Mouse (Mus musculus) cortical plate, adult 2 months (tissue): ENCODE measurements around the gene Fam120b.

ENCODE experiments used
- CTCF ChIP-seq: fragments of 200-500 bp; IDR thresholded peaks from 2 replicates; pipeline ENCODE4 v1.5.1; 2011; ENCODE audit warnings: mild to moderate bottlenecking, control low read depth, low read length; ENCODE audit not compliant: insufficient read depth; ENCODE audit errors: extremely low read depth
- POLR2A ChIP-seq: fragments of 200-500 bp; IDR thresholded peaks from 2 replicates; pipeline ENCODE4 v1.6.1; 2011; ENCODE audit warnings: mild to moderate bottlenecking, low read length, control low read depth; ENCODE audit not compliant: insufficient read depth; ENCODE audit errors: extremely low read depth

DNA sequence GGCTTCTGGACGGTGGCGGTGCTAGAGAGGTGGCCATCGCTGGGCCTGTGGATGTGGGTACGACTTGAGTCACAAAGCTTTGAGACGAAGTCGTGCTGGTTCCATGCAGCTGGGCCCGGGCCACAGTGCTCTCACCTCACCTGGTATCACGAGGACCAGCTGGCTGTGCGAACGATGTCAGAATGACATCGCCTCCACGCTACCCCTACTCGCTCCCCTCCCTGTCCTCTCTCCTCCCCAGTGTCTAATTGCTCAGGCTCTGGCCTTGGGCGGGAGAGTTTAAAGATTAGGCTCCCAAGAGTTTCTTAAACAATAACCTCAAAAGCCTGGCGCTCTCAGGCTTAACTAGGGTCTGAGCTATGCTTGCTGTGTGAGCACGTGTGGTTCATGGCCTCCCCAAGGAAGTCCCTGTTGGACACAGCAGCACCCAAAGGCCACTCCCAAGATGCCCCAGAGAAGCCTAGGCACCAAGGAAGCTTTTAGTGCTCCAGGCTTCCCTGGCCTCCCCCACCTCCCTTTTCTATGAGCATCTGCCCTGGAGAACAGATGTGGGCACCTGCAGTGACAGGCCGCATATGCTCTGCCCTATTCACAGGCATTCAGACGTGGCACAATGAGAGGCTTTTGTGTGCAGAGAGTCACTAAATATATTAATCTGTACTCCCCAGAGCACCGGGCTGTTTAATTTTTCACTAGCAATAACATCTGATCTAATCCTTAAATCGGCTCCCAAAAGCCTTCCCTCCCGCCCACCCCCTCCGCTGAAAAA is 14.7 kb upstream of the Fam120b start:
- TF ChIP-seq CTCF: no peak
- no peak for TF ChIP-seq POLR2A
